Mouse (Mus musculus): ENCODE results near the gene March7. TPM values are rescaled to one million over a fixed set of nuclear protein-coding genes. Genes with fewer than 3 reads are reported as not detected.

Gene March7
- polyA plus RNA-seq, 1 experiment from 2014 or later = 110 TPM

GRCm38 (mm10) chr2:60259186-60259585 is 49.5 kb downstream of the March7 start:
- ATAC-seq (ENCODE audit: low FRiP score, low TSS enrichment) = no peak
- 96% methylated on average over 5 of the region's 5 CpGs for WGBS

GRCm38 (mm10) chr2:60260621-60261350 is 51.1 kb downstream of the March7 start:
- no peak for DNase-seq
- Histone ChIP-seq H3K9me3 (ENCODE audit: control insufficient read depth, low read length) (no peaks in the 10 kb centered on the region; the same call in 1 of the 2 replicates), H3K9ac (replicated peaks; ENCODE audit: low read length) (no peak overlapping the region), H3K4me3 (replicated peaks; ENCODE audit: low read depth, low read length) (no peak overlapping the region), H3K4me2 (ENCODE audit: low read length) (no peak overlapping the region), H3K27ac (replicated peaks; ENCODE audit: low read depth, low read length) (no peak overlapping the region), H3K36me3 (ENCODE audit: control insufficient read depth, insufficient read depth, low read length) (no peaks in the 10 kb centered on the region), H3K27me3 (ENCODE audit: control insufficient read depth, insufficient read depth, low read length) (no peaks in the 10 kb centered on the region), H3K4me1 (ENCODE audit: control insufficient read depth, insufficient read depth, low read length) (no peaks in the 10 kb centered on the region)
- 93% methylated on average over 5 of the region's 5 CpGs for WGBS
- ATAC-seq (ENCODE audit: low FRiP score, low TSS enrichment) = no peak

More at GRCm38 (mm10) chr2:60259186-60259585, 49.5 kb downstream of the March7 start:
- Histone ChIP-seq H3K4me3 (replicated peaks; ENCODE audit: low read depth, low read length) (no peak overlapping the region), H3K4me2 (ENCODE audit: low read length) (no peak overlapping the region), H3K4me1 (ENCODE audit: control insufficient read depth, insufficient read depth, low read length) (no peaks in the 10 kb centered on the region), H3K36me3 (ENCODE audit: control insufficient read depth, insufficient read depth, low read length) (no peaks in the 10 kb centered on the region), H3K27me3 (ENCODE audit: control insufficient read depth, insufficient read depth, low read length) (no peaks in the 10 kb centered on the region), H3K9ac (replicated peaks; ENCODE audit: low read length) (no peak overlapping the region), H3K27ac (replicated peaks; ENCODE audit: low read depth, low read length) (no peak overlapping the region), H3K9me3 (ENCODE audit: control insufficient read depth, low read length) (no peaks in the 10 kb centered on the region; the same call in 1 of the 2 replicates)
- no peak for DNase-seq

GRCm38 (mm10) chr2:60267567-60267966 is 57.9 kb downstream of the March7 start:
- WGBS = 71% methylated on average over 1 of the region's 1 CpGs
- Histone ChIP-seq H3K27ac (replicated peaks; ENCODE audit: low read depth, low read length) (no peak overlapping the region), H3K27me3 (ENCODE audit: control insufficient read depth, insufficient read depth, low read length) (no peaks in the 10 kb centered on the region), H3K4me3 (replicated peaks; ENCODE audit: low read depth, low read length) (no peak overlapping the region), H3K9ac (replicated peaks; ENCODE audit: low read length) (no peak overlapping the region), H3K4me2 (ENCODE audit: low read length) (no peak overlapping the region), H3K36me3 (ENCODE audit: control insufficient read depth, insufficient read depth, low read length) (no peaks in the 10 kb centered on the region), H3K9me3 (ENCODE audit: control insufficient read depth, low read length) (no peaks in the 10 kb centered on the region), H3K4me1 (ENCODE audit: control insufficient read depth, insufficient read depth, low read length) (no peaks in the 10 kb centered on the region)
- DNase-seq = no peak
- ATAC-seq (ENCODE audit: low FRiP score, low TSS enrichment) = no peak

GRCm38 (mm10) chr2:60269856-60270479 is 60.3 kb downstream of the March7 start:
- H3K4me3 ChIP-seq (replicated peaks; ENCODE audit: low read depth, low read length) = no peak overlapping the region
- ATAC-seq (ENCODE audit: low FRiP score, low TSS enrichment) = no peak
- DNase-seq = no peak
- no peaks in the 10 kb centered on the region for H3K4me1 ChIP-seq (ENCODE audit: control insufficient read depth, insufficient read depth, low read length)
- H3K9me3 ChIP-seq (ENCODE audit: control insufficient read depth, low read length) = no peaks in the 10 kb centered on the region
- H3K27ac ChIP-seq (replicated peaks; ENCODE audit: low read depth, low read length) = no peak overlapping the region
- H3K27me3 ChIP-seq (ENCODE audit: control insufficient read depth, insufficient read depth, low read length) = no peaks in the 10 kb centered on the region
- no peak overlapping the region for H3K9ac ChIP-seq (replicated peaks; ENCODE audit: low read length)
- H3K36me3 ChIP-seq (ENCODE audit: control insufficient read depth, insufficient read depth, low read length) = no peaks in the 10 kb centered on the region
- WGBS = 95% methylated on average over 14 of the region's 14 CpGs
- no peak overlapping the region for H3K4me2 ChIP-seq (ENCODE audit: low read length)

GRCm38 (mm10) chr2:60278627-60279026 is 68.9 kb downstream of the March7 start:
- Histone ChIP-seq H3K4me3 (replicated peaks; ENCODE audit: low read depth, low read length) (no peak overlapping the region), H3K9me3 (ENCODE audit: control insufficient read depth, low read length) (no peaks in the 10 kb centered on the region), H3K27me3 (ENCODE audit: control insufficient read depth, insufficient read depth, low read length) (0 out of 2 replicates have a peak, but pooled peaks cover 3% of the 10 kb centered on the region), H3K27ac (replicated peaks; ENCODE audit: low read depth, low read length) (no peak overlapping the region), H3K9ac (replicated peaks; ENCODE audit: low read length) (no peak overlapping the region), H3K4me1 (ENCODE audit: control insufficient read depth, insufficient read depth, low read length) (peaks cover 7% of the 10 kb centered on the region), H3K4me2 (ENCODE audit: low read length) (no peak overlapping the region), H3K36me3 (ENCODE audit: control insufficient read depth, insufficient read depth, low read length) (no peaks in the 10 kb centered on the region)
- DNase-seq = no peak
- WGBS = 97% methylated on average over 4 of the region's 4 CpGs
- no peak for ATAC-seq (ENCODE audit: low FRiP score, low TSS enrichment)

GRCm38 (mm10) chr2:60282625-60283024 is 72.9 kb downstream of the March7 start:
- Histone ChIP-seq H3K27me3 (ENCODE audit: control insufficient read depth, insufficient read depth, low read length) (peaks cover 17% of the 10 kb centered on the region), H3K27ac (replicated peaks; ENCODE audit: low read depth, low read length) (no peak overlapping the region), H3K4me3 (replicated peaks; ENCODE audit: low read depth, low read length) (no peak overlapping the region), H3K9me3 (ENCODE audit: control insufficient read depth, low read length) (no peaks in the 10 kb centered on the region), H3K4me1 (ENCODE audit: control insufficient read depth, insufficient read depth, low read length) (peaks cover 13% of the 10 kb centered on the region), H3K9ac (replicated peaks; ENCODE audit: low read length) (no peak overlapping the region), H3K36me3 (ENCODE audit: control insufficient read depth, insufficient read depth, low read length) (no peaks in the 10 kb centered on the region), H3K4me2 (ENCODE audit: low read length) (no peak overlapping the region)
- ATAC-seq (ENCODE audit: low FRiP score, low TSS enrichment) (no peak), DNase-seq (no peak)
- 84% methylated on average over 4 of the region's 4 CpGs for WGBS

GRCm38 (mm10) chr2:60283208-60283750 is 73.6 kb downstream of the March7 start:
- Histone ChIP-seq H3K9ac (replicated peaks; ENCODE audit: low read length) (peak overlapping the region; percentile 61; the same call in 1 of the 2 replicates), H3K27me3 (ENCODE audit: control insufficient read depth, insufficient read depth, low read length) (peaks cover 17% of the 10 kb centered on the region), H3K4me1 (ENCODE audit: control insufficient read depth, insufficient read depth, low read length) (peaks cover 13% of the 10 kb centered on the region), H3K36me3 (ENCODE audit: control insufficient read depth, insufficient read depth, low read length) (no peaks in the 10 kb centered on the region), H3K9me3 (ENCODE audit: control insufficient read depth, low read length) (no peaks in the 10 kb centered on the region), H3K4me3 (replicated peaks; ENCODE audit: low read depth, low read length) (peak overlapping the region; percentile 43), H3K27ac (replicated peaks; ENCODE audit: low read depth, low read length) (no peak overlapping the region), H3K4me2 (ENCODE audit: low read length) (peak overlapping the region; percentile 91)
- ATAC-seq (ENCODE audit: low FRiP score, low TSS enrichment) (no peak), DNase-seq (peak; percentile 46)
- WGBS = 5% methylated on average over 9 of the region's 9 CpGs

GRCm38 (mm10) chr2:60283751-60284466 is 74.2 kb downstream of the March7 start:
- DNase-seq = peak; percentile 75
- peak overlapping the region; percentile 61 for H3K9ac ChIP-seq (replicated peaks; ENCODE audit: low read length)
- H3K36me3 ChIP-seq (ENCODE audit: control insufficient read depth, insufficient read depth, low read length) = no peaks in the 10 kb centered on the region
- WGBS = under 1% methylated on average over 42 of the region's 42 CpGs
- peak overlapping the region; percentile 43 for H3K4me3 ChIP-seq (replicated peaks; ENCODE audit: low read depth, low read length)
- peaks cover 17% of the 10 kb centered on the region for H3K27me3 ChIP-seq (ENCODE audit: control insufficient read depth, insufficient read depth, low read length)
- H3K27ac ChIP-seq (replicated peaks; ENCODE audit: low read depth, low read length) = no peak overlapping the region
- peaks cover 13% of the 10 kb centered on the region for H3K4me1 ChIP-seq (ENCODE audit: control insufficient read depth, insufficient read depth, low read length)
- ATAC-seq (ENCODE audit: low FRiP score, low TSS enrichment) = peak; percentile 64
- peak overlapping the region; percentile 91 for H3K4me2 ChIP-seq (ENCODE audit: low read length)
- H3K9me3 ChIP-seq (ENCODE audit: control insufficient read depth, low read length) = no peaks in the 10 kb centered on the region
